Mouse (Mus musculus): ENCODE measurements around the gene Bag3. TPM values are rescaled to one million over a fixed set of nuclear protein-coding genes. Genes with fewer than 3 reads are reported as not detected.

Gene Bag3
- polyA plus RNA-seq (2014; fragmentation: Illumina TruSeq; extraction: RNeasy Lipid Tissue Mini Kit (QIAGEN cat#74804); ENCODE audit: low read depth, low replicate concordance) = 8.6 TPM

DNA sequence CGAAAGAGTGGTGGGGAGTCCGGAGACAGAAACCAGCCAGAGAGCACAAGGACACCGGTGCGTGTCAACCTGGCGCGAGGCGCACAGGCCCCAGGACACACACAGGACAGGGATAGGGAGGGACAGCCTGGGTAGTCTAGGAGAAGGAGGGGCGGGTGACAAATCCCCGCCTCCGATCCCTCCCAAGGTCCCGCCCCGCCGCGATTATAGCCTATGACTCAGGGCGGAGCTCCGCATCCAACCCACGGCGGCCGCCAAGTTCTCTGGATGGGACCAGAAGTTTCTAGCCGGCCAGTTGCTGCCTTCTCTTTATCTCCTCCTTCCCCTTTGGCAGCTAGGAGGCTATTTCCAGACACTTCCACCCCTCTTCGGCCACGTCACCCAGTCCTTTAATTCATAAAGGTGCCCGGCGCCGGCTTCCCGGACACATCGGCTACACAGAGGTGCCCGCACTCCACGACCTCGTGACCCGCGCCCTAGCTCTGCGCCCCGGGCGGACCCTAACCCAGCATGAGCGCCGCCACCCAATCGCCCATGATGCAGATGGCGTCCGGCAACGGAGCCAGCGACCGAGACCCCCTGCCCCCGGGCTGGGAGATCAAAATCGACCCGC is at the start of gene Bag3:
Gene Bag3 (plus strand): TSS at position 268 of the 613 bp plus-strand sequence.

Other genes starting within 250 kb of the Bag3 start
- 3.4 TPM for gene BC017158, start 225.4 kb upstream of the Bag3 start, polyA plus RNA-seq (2014; fragmentation: Illumina TruSeq; extraction: RNeasy Lipid Tissue Mini Kit (QIAGEN cat#74804); ENCODE audit: low read depth, low replicate concordance)
- gene Rgs10, start 104.9 kb upstream of the Bag3 start, polyA plus RNA-seq (2014; fragmentation: Illumina TruSeq; extraction: RNeasy Lipid Tissue Mini Kit (QIAGEN cat#74804); ENCODE audit: low read depth, low replicate concordance) = 3.2 TPM
- 106 TPM for gene Tial1, start 61.9 kb upstream of the Bag3 start, polyA plus RNA-seq (2014; fragmentation: Illumina TruSeq; extraction: RNeasy Lipid Tissue Mini Kit (QIAGEN cat#74804); ENCODE audit: low read depth, low replicate concordance)
- gene Inpp5f, start 87.7 kb downstream of the Bag3 start, polyA plus RNA-seq (2014; fragmentation: Illumina TruSeq; extraction: RNeasy Lipid Tissue Mini Kit (QIAGEN cat#74804); ENCODE audit: low read depth, low replicate concordance) = 28.6 TPM
- 13.4 TPM for gene Mcmbp, start 216.9 kb downstream of the Bag3 start, polyA plus RNA-seq (2014; fragmentation: Illumina TruSeq; extraction: RNeasy Lipid Tissue Mini Kit (QIAGEN cat#74804); ENCODE audit: low read depth, low replicate concordance)
- gene Sec23ip, start 221.3 kb downstream of the Bag3 start, polyA plus RNA-seq (2014; fragmentation: Illumina TruSeq; extraction: RNeasy Lipid Tissue Mini Kit (QIAGEN cat#74804); ENCODE audit: low read depth, low replicate concordance) = 14.8 TPM